Mouse (Mus musculus): ENCODE measurements around the gene Tmcc3.
"Not testable (repeated sequence)": the region's sequence is repeated elsewhere in the genome, so short reads cannot be mapped to it uniquely, and the experiment has no call there.

Tmcc3 gene

GRCm38 (mm10) chr10:94575958-94576357 is 264.2 kb downstream of the Tmcc3 start:
- DNase-seq (ENCODE audit: low spot score in 2 of 2) = no peak

DNA sequence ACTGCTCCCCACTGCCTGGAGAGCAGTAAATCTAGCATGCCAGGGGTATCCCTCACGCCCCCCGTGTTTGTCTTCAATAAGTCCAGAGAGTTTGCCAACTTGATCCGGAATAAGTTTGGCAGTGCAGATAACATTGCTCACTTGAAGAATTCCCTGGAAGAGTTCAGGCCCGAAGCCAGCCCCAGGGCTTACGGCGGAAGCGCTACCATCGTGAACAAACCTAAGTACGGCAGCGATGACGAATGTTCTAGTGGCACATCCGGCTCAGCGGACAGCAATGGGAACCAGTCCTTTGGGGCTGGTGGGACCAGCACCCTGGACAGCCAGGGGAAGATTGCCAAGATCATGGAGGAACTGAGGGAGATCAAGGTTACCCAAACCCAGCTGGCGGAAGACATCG is 267.1 kb downstream of the Tmcc3 start:
- no peak for DNase-seq (ENCODE audit: low spot score in 2 of 2)

DNA sequence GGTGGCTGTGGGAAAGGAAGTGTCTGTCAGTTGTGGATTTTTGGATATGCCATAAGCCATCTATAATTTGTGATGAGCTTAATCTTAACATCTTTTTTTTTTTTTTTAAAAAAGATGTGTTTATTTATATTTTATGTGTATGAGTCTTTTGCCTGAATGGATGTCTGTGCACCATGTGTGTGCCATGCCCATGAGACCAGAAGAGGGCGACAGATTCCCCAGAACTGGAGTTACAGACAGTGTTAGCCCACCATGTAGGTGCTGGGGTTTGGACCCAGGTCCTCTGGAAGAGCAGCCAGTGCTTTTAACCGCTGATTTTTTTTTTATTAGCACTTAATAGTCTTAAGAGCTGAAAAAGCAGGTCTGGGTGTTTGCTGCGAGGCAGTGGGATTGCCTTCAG is 269.6 kb downstream of the Tmcc3 start:
- no peak for DNase-seq (ENCODE audit: low spot score in 2 of 2)

DNA sequence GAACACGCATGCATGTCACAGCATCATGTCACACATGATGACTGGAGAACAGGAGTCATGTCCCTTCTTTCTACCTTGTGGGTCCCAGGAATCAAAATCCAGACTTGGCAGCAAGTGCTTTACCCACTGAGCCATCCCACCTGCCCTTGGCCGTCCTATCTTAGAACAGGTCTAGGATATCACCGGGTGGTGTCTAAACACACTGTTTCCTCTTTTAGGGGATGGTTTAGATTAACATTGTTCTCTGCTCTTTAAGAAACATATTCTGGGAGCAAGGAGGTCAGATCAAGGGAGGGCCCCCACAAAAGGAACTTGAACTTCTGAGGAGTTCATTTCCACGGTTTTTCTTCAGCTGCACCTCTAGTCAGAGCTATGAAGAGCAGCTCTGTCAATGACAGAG is 272.0 kb downstream of the Tmcc3 start:
- DNase-seq (ENCODE audit: low spot score in 2 of 2) = no peak

DNA sequence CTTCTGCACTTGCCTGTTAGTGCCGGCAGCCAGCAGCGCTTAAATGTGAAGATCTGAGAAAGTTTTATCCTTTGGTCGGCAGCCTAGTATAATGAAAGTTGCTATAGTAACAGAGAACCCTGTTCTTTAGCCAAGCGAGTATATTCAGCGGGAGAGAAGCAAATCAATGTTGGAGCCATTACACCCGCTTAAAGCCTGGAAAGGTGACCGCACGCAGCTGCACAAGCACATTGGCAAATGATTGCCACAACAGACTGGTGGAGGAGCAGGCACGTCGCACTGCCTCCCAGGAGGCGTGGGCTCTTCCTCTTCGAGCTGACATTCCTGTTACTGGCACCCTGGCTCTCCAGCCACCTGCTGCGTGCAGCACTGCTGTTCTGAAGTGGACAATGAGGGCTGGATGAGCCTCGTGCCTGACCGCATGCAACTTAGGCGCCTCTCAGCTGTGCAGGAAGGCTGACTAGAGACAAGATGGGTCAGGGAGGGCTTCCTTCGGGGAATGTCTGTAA is 273.2 kb downstream of the Tmcc3 start:
- no peak for DNase-seq (ENCODE audit: low spot score in 2 of 2)

DNA sequence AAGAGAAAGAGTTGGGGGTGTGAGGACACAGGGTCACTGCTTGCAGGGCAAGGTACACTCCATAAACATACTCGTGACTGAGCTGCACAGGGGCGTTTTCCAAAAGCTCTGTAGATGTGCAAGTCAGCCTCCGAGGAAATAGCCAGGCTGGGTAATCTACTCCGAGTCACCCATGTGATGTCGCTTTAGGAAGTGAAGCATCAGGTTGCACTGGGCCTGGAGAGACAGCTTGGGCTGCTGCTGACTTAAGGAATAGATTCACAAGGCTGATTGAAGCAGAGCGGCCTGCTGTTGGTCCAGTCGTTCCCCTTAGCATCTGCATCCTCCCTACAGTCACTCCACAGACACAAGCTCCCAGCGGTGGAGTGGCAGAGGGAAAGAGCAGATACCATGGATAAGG is 274.1 kb downstream of the Tmcc3 start:
- no peak for DNase-seq (ENCODE audit: low spot score in 2 of 2)

DNA sequence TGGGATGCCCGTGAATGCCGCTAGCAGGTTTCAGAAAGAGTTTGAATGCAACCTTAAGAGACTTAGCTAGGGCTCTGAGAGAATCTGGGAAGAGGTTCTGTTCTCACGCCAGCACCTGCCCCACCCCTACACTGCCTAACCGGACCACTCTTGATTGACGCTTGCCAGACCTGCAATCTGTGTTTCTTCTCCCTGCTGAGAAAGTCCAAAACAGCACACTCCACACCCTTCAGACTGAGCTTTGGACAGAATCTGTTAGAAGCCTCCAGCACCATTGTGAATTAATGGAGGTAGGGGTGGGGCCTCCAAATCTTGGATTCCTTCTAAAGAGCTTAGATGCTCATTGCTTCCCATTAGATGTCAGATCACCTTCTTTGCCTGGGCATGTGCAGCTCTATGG is 277.2 kb downstream of the Tmcc3 start:
- DNase-seq (ENCODE audit: low spot score in 2 of 2) = no peak

DNA sequence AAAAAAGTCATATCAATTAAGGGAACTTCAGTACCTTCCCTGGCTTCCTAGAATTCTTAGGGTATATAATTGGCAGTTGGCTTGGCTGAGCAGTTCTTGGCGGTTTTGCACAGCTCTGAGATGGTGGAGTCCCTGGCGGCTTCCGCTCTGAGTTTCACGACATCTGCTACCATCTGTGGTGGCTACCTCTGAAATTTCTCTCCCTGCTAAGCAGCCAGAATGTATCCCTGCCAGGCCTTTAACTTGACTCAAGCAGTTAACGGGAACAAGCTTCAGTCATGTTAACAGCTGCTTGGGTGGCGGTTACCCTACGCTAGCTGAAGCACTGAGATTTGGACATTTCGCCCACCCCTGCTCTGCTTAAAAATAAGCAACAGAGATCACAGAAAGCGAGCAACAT is 284.0 kb downstream of the Tmcc3 start:
- DNase-seq (ENCODE audit: low spot score in 2 of 2) = peak; percentile 28 to 52

DNA sequence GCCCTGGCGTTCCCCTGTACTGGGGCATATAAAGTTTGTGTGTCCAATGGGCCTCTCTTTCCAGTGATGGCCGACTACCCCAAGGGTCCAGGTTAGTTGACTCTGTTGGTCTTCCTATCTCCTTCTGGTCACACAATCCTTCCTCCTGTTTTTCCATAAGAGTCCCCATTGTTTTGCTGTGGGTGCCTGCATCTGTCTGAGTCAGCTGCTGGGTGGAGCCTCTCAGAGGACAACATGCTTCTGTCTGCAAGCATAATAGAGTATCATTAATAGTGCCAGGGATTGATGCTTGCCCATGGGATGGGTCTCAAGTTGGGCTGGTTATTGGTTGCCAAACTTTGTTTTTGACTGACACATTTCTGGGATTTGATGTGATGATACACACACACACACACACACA is 288.1 kb downstream of the Tmcc3 start:
- DNase-seq (ENCODE audit: low spot score in 2 of 2) = not testable (repeated sequence)

GRCm38 (mm10) chr10:94601034-94601433 is 289.3 kb downstream of the Tmcc3 start:
- DNase-seq (ENCODE audit: low spot score in 2 of 2) = no peak

GRCm38 (mm10) chr10:94605491-94605890 is 293.7 kb downstream of the Tmcc3 start:
- no peak for DNase-seq (ENCODE audit: low spot score in 2 of 2)

DNA sequence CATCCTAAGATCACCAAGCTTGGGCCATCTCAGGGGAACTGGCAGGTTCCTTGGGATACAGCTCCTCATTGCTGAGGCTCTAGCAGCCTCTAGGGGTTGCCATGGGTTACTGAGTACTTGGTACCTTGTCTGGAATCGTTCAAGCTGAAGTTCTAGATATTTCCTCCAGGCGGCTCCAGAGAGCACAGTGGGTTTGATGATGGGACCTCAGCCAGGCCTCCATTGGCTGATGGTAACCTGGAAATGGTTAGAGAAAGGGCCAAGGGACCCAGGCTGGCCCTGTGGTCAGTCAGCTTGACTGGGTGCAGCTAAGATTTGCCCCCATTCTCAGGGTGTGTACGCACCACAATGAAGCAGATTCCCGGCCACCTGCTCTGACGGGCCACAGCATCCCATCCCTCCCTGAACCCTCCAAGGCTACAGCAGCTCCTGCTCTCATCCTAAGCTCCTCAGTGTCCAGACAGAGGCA is 297.6 kb downstream of the Tmcc3 start:
- DNase-seq (ENCODE audit: low spot score in 2 of 2) = peak; percentile 55 to 75

GRCm38 (mm10) chr10:94611228-94611968 is 299.6 kb downstream of the Tmcc3 start:
- DNase-seq (ENCODE audit: low spot score in 2 of 2) = no peak

DNA sequence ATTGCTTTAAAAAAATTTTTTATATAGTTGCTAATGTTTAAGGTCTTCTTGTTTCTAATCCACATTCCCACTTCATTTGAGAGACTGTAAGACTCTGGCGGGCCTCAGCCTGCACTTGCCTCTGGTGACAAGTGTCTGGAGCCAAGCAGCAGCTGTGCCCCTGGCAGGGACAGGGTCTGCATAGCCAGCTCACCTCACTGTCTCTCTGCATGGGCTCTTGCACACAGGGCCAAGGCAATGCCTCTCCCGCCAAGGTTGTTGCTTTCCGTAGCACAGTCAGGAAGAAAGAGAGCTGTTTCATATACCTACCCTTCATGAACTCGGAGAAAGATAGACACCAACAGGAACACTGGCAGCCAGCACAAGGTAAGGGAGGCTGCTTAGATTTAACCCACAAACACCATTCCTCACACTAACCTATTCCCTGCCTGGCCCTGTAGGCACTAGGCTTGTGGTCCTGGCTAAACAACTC is 300.3 kb downstream of the Tmcc3 start:
- DNase-seq (ENCODE audit: low spot score in 2 of 2) = no peak

- DNase-seq (ENCODE audit: low spot score in 2 of 2) = no peak
Observed at GRCm38 (mm10) chr10:94619586-94619985, 307.8 kb downstream of the Tmcc3 start.

DNA sequence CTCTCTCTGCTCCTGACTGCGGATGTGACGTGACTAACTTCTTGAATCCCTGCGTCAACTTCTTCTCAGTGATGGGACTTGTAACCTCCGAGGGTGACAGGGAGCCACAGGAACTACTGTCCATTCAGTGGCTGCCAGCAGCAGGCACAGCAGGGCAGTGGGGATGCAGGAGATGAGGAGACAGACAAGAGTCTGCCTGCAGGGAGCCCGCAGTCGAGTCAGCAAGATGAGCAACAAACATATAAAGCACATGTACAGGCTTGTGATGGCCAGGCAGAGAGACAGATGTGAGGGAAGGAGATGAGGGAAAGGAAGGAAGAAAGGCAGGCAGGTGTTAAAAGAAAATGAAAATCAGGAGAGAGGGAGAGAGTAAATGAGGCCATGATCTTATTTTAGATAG is 308.8 kb downstream of the Tmcc3 start:
- no peak for DNase-seq (ENCODE audit: low spot score in 2 of 2)

GRCm38 (mm10) chr10:94621420-94622225 is 309.9 kb downstream of the Tmcc3 start:
- DNase-seq (ENCODE audit: low spot score in 2 of 2) = peak in 1 of 2 experiments; percentile 30

DNA sequence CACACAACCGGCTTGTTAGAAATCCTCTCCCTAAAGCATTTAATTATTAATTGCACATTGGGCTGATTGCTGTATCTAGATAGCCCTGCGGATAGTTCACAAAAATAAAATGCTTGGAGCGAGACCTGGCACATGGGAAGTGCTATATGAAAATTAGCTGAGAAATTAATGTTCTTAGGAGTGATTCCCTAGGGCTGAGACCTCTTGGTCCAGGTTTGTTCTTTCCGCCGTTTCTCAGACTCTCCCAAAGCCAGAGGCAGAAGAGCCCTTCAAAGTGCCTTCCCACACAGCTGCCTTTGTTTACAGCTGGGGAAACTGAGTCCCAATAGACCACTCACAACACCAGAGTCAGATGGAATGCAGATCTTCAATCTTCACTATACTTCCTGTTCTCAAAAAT is 310.5 kb downstream of the Tmcc3 start:
- no peak for DNase-seq (ENCODE audit: low spot score in 2 of 2)

DNA sequence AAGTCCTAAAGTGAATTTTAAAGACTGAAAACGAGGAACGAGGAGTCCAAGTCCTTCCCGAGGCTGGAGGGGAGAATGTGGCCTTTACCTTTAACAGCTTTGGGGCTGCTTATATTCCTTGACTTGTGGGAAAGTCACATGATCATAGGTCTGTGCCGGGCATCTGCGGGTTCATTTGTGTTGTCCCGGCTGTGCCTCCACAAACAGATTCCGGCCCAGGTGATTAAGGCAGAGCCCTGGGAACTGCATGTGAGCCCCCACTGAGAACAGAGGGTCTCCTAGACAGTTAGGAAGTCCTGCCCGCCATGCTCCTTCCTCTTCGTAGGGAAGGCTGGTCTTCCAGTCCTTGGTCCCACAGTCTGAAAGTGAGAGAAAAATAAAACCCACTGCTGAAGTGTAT is 311.1 kb downstream of the Tmcc3 start:
- DNase-seq (ENCODE audit: low spot score in 2 of 2) = no peak

DNA sequence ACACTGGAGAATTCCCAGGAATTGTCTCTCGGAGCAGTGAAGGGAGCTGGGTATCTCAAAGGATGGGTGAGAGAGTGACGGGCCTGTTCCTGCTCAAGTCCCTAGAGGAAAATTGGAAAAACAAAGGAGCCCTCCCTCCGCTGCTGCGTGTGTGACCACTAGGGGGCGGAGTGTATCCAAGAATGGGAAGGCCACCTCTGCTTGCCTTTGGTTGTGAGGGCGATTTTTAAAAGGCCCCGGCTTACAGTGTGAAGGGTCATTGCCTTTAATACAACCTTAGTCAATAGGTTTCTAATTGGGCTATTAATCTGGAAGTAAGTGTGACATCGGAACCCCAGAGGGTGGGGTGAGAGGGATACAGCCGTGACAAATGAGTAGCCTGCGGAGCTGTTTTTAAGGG is 311.9 kb downstream of the Tmcc3 start:
- DNase-seq (ENCODE audit: low spot score in 2 of 2) = peak; percentile 53 to 83

DNA sequence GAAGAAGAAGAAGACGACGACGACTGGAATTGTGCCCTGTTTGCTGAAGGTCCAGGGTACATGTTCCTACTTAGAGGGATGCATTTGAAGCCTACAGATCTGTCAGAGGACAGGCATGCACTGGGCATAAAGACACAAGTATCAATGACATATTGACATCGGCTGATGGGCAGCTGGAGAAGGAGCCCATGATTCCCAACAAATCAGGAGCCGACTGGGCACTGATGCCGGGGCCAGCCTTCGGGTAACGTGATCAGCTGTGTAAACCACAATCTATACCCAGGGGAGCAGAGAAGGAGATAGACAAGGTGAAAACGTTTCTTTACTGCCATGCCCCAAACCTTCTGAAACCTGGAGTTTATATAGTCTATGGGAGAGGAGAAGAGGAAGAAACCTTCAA is 313.3 kb downstream of the Tmcc3 start:
- no peak for DNase-seq (ENCODE audit: low spot score in 2 of 2)

- DNase-seq (ENCODE audit: low spot score in 2 of 2) = no peak
Observed at GRCm38 (mm10) chr10:94625606-94626005, 313.9 kb downstream of the Tmcc3 start.

DNA sequence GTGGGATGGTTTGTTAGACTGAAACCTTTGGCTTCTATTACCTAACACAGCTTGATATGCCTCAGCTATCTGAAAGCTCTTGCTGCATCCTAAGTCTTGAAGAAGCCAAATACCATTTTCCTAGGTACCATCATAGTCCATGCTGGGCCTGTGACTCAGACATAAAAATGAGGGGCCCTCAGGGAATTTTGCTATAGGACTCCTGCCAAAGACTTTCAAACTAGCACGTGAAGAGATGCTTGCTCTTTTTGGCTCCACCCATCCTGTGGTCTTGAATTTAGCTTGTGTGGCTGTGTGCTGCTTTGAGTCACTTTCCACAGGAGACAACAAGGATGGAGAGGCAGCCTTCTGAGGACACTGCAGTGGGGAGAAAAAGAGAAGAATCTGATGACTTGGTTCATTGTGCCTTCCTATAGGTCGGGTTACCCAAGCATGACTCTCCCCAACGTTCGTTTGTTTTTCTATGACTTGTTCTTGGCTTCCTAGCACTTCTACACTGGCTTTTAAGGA is 319.1 kb downstream of the Tmcc3 start:
- no peak for DNase-seq (ENCODE audit: low spot score in 2 of 2)
